Mouse (Mus musculus): ENCODE results near the gene Mzt1. TPM values are rescaled to one million over a fixed set of nuclear protein-coding genes. Genes with fewer than 3 reads are reported as not detected.
A peak's percentile ranks its signal among the peaks of the same experiment; 100 is the strongest.
"Not testable (repeated sequence)": the region's sequence is repeated elsewhere in the genome, so short reads cannot be mapped to it uniquely, and the experiment has no call there.

Gene Mzt1
- total RNA-seq (2015; ENCODE audit: low replicate concordance) (35.5 and 49.0 TPM in 2 replicates), total RNA-seq (2017; ENCODE audit: low replicate concordance) (28.9 and 33.7 TPM in 2 replicates)

DNA sequence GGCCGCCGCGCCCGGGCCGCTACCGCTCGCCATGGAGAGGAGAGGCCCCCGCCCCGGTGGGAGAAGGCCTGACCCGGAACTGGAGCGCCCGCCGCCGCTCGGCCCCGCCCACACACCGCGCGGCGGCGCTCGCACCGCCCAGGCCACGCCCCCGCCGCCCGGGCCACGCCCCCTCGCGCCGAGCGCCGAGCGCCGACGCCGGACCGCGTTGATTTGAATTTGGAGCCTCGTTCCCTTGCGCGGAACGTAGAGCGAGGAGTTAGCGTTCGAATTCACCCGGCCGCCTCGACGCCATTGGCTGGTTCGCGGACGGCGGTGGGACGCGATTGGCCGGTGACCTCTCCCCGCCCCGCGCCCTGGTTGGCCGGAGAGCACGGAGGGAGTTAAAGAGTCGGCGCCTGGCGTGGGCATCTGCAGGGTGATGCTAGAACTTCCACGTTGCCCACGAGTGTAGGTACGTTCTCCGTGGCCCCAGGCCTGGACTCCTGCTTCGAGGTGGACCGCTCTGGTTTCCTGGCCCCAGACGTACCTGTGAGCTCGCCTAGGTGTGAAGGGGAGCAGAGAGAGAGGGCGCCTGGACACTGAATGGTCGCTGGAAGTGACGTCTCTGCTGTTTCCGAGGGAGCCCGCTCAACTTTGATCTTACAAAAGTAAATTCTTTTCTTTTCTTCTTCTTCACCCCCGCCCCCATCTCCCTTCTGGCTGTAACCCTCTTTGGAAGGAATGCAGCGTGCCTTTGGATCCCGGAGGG, at the start of gene Mzt1, which contains the start of gene Bora:
Gene Mzt1, minus strand, starts transcription at position 104 of the 751 bp plus-strand sequence.
Gene Bora, plus strand, starts transcription at position 192 of the 751 bp plus-strand sequence.
- peak; percentile 93 for ATAC-seq (replicated peaks; ENCODE audit: low FRiP score, poor library complexity, severe bottlenecking)

DNA sequence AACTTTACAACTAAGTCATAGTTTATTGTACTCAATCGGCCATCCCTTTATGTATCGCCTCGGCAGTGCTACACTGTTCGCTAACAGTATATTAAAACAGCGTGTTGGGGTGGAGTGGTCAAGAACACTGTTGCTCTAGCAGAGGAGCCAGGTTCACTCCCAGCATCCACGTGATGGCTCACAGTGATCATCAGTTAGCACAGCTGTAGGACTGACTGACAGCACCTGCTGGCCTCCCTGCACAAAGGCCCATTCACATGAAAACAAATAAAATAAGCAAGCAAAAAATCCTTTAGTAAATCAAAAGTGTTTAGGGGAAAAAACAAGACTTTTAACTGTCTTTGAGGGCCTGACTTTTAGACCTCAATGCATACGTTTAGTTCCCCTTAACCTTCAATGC, 43.0 kb upstream of the Mzt1 start:
- ATAC-seq (replicated peaks; ENCODE audit: low FRiP score, poor library complexity, severe bottlenecking): no peak

DNA sequence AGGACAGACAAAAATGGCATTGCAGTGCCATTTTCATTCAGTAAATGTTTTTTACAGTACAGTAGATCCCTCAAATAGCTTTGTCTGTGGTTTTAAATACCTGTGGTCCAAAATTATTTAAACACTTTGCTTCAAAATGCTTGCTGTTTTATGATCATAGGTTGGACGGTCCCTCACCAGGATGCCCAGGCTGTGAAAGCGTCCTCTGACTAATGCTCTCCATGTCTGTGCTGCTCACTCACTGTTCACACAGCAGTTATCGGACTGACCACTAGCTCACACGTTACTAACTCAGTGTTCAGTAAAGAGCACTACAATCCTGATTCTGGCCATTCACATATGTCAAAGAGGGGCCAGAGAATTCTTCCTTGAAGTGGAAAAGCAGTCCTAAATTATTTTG, 25.2 kb upstream of the Mzt1 start:
- no peak for ATAC-seq (replicated peaks; ENCODE audit: low FRiP score, poor library complexity, severe bottlenecking)

DNA sequence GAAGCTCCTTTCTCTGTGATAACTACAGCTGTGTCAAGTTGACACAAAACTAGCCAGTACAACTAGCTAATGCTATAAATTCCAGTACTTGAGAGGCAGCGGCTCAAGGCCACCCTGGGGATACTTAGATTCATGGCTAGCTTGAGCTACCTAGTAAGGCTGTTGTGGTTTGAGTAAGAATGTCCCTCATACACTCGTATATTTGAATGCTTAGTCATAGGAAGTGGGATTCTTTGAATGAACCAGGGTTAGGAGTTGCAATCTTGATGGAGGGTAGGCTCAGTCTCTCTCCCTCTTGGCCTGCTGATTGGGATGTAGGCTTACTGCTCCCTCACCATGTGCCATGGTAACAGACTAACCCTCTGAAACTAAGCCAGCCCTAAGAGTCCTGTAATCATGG, 17.2 kb upstream of the Mzt1 start:
- no peak for ATAC-seq (replicated peaks; ENCODE audit: low FRiP score, poor library complexity, severe bottlenecking)

DNA sequence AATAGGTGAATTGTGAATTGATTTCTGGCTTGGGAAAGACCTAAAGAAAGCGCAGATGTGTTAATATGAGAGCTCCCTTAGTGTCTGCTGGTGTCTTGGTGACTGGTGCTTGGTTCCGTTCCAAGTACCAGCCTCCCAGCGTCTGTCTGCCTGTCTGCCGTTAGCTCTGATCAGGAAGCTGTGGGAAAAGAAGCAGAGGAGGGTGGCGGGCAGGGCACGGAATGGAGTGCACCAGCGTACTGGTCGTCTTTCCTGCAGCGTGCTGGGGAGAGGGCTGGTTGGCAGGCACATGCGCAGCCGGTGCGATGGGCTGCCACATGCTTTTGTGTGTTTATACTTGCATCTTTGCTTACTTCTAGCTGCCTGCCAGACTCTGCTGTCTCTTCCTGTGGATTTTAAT, 14.7 kb upstream of the Mzt1 start:
- ATAC-seq (replicated peaks; ENCODE audit: low FRiP score, poor library complexity, severe bottlenecking): peak; percentile 30; the same call in 1 of the 2 replicates

DNA sequence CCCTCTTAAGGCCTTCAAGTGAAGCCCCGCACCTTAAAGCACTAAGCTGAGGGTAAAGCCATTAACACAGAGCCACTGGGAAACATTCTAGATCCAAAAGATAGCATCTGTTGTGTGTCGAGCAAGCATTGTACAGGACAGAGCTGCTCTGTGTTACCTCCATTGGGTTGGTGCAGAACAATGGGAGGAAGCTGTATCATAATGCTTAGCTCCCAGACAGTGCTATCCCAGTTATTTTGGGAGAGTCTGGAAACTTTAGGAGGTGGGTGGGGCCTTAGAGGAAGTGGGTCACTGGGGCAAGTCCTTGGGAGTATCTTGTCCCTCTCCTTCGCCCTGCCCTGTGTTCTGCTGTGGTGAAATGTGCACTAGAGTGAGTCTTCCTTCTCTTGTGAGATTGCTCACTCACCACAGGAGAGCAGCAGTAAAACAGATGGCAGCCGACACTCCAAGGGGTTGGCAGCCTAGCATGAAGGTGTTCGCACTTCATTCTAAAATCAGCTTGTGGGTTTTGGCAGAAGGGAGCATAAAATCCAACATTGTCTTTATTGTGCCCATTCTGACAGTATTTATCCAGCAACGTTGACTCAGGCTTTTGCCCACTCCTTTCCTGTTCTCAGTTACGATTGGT, 13.1 kb upstream of the Mzt1 start:
- no peak for ATAC-seq (replicated peaks; ENCODE audit: low FRiP score, poor library complexity, severe bottlenecking)

DNA sequence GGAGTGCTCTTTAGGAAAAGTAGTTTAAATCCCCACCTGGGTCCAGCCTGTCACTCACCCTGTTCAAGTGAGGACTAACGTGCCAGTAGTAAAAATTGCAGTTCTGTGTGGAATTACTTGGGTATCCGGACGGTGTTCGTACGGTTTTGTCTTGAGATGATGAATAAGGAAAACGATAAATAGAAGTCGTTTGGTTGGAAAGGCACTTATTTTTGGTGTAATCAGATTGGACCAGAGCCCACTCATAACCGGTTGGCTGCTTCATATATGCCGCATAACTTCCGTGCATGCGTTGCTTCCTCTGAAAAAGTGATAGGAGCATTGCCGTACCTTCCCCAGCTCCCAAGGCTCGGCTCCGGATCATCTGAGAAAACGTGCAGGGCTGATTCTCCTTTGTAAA, 848 bp upstream of the Mzt1 start:
- ATAC-seq (replicated peaks; ENCODE audit: low FRiP score, poor library complexity, severe bottlenecking): peak; percentile 45; the same call in 1 of the 2 replicates

DNA sequence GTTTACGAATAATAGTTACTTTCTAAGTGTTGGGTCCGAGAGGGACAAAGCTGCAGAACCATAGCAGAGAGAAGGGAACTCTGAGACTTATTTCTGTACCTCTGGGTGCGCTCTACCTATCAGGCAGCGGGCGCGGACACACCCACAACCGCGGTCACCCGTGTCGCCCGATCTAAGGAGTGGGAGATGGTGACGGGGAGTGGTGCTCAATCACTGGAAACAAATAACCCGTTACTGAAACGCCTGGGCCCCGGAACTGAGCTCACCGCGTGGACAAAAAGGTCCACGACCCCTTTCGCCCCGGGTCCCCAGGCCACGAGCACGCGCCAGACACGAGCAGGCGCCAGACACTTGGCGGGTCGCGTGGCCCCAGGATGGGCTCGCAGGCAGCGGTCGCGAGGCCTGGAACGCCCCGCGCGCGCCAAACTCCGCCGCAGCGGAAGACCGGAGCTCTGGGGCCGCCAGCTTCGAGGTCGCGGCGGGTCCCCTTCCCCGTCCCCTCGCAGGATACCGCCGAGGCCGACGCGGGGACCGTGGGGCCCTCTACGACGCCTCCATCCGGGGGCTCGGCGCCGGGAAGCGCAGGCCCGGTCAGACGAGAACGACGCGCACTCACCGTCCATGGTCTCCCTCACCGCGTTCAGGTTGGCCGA, 430 bp downstream of the Mzt1 start:
- ATAC-seq (replicated peaks; ENCODE audit: low FRiP score, poor library complexity, severe bottlenecking): peak; percentile 51

DNA sequence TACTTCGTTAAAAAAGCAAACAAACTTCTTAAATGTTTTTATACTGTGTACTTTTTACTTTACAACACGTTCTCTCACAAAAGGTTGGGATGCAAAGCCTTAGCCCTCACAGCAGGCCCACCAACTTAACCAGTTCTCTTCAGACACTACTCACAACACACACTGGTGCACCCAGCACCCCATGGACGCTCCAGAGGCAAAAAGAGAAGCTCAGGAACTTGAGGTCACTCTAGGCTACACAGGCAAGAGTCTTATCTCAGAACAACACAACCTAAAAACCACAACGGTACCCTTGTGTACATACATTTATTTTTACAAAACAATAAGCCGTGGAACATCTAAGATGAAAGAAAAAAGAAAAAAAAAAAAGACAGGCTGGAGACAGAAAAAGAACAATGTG, 1.2 kb downstream of the Mzt1 start:
- ATAC-seq (replicated peaks; ENCODE audit: low FRiP score, poor library complexity, severe bottlenecking): no peak

DNA sequence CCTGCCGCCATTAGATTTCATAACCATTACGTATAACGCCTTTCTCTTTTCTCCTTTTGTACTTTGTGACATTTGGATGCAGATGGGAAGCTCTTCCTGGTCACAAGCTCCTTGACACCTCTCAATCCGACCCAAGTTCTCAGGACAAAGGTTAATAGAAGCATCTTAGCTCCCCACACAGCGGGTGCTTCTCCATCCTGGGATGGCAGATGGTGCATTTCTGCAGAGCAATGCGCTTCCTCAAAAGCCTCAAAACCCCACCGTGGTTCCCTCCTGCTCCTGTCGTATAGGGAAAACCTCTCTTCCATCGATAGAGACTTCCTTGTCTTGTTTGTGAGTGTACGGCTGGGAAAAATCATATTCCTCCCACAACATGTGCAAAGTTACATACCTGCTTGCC, 1.8 kb downstream of the Mzt1 start:
- ATAC-seq (replicated peaks; ENCODE audit: low FRiP score, poor library complexity, severe bottlenecking): no peak

DNA sequence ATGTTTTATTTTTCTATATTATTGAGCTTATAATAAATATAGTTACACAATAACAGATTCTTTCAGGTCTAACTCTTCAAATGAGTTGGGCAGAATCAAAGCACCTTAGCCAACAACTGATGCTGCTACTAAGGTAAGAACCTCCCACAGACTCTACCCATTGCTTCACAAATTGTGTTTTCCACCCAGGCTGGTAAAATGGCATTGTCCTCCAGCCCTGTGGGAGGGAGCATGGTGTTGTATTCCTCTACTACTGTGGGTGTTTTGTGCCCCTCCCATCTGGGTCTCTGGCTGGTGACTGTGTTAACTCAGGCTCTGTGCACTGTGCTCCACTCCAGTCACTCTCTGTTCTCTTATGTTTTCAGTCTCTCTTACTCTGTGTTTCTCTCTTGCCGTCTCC, 2.4 kb downstream of the Mzt1 start:
- ATAC-seq (replicated peaks; ENCODE audit: low FRiP score, poor library complexity, severe bottlenecking): no peak

DNA sequence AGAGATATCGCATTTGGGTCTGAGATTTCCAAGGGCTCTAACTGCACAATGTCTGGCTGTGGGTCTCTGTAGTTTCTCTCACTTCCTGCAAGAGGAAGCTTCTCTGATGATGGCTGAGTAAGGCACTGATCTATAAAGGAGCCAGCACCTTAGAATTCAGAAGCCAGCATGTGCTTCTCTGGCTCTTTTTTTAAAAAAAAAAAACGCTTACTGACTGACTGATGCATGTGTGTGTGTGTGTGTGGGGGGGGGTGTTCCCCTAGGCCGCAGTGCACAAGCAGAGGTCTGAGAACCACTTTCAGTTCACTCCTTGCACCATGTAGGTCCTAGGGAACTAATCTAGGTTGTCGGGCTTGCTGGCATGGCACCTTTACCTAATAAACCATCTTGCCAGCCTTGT, 4.5 kb downstream of the Mzt1 start:
- ATAC-seq (replicated peaks; ENCODE audit: low FRiP score, poor library complexity, severe bottlenecking): no peak

DNA sequence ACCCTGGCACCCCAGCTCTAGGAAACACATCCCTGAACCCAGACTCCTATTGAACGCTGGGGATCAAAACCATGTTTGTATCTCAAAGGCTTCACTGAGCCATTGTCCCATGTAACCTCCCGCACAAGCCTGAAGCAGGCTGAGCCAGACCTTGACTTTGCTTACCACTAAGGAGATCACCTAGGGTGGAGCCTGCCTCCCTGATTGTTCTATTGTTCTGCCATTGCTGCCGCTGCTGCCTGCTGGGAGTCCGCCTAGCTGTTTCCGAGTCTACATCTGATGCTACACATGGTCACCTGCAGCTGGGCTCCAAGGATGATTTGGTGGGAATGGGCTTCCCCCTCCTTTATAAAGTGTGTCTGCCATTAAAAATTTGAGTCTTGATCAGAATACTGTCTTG, 6.6 kb downstream of the Mzt1 start:
- ATAC-seq (replicated peaks; ENCODE audit: low FRiP score, poor library complexity, severe bottlenecking): not testable (repeated sequence)

DNA sequence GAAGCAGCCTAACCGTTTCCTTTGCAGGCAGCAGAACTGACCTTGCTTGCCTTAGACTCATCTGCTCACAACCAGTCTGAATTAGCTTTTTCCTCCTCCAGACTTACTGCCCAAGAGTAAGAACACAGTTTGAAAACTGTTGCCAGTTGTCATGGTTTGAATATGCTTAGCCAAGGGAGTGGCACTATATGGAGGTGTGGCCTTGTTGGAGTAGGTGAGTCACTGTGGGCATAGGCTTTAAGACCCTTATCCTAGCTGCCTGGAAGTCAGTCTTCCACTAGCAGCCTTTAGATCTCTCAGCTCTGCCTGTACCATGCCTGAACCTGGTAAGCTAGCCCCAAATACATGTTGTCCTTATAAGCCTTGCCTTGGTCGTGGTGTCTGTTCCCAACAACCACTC, 8.2 kb downstream of the Mzt1 start:
- ATAC-seq (replicated peaks; ENCODE audit: low FRiP score, poor library complexity, severe bottlenecking): no peak

DNA sequence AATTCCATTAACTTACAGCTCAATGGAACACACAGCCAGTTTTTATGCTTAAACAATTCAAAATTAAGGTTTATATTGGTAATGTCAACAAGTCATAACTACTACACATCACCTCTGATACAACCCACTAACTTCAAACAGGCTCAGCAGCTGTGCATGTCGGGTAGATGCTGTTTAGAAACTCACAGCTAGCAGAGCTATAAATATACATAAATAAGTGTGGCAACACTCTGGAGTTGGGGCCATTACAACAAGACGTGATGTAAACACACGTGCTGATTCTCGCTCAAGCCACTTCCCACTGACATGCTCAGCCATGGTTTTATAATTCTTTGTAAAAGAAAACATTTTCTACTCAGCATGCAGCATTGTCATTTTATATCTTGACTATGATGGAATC, 9.9 kb downstream of the Mzt1 start:
- ATAC-seq (replicated peaks; ENCODE audit: low FRiP score, poor library complexity, severe bottlenecking): no peak

DNA sequence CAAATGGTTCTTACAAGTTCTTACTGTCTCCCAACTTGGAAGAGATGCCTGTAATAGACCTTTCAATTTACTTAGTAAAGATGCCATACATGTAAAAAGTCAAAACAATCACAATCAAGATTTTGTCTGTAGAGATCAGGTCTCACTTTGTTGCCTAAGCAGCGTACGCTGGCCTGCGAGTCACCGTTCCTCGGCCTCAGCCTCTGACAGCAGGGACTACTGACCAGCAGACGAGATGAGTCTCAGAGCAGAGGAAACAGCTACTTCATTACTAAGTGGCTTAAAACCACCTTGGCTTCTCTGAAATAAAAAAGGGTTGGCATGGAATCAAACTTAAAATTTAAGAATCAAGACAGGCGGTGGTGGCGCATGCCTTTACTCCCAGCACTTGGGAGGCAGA, 11.1 kb downstream of the Mzt1 start:
- ATAC-seq (replicated peaks; ENCODE audit: low FRiP score, poor library complexity, severe bottlenecking): not testable (repeated sequence)

DNA sequence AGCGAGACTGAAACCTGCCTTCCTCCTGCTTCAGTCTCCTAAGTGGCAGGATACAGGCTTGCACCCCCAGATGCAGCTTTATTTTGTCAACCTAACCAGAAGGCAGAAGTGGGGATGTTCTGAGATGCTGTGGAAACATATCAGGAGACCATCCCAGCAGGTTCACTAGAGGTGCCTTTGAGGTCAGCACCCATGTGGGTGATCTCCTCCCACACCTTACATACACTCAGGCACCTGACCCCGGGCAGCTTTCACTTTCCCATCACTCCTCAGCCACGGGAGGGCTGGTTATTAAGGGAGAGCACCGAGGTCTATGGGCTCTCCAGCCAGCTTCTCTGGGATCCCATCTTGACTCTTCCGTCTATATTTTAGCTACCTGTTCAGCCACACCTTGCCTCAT, 13.3 kb downstream of the Mzt1 start:
- no peak for ATAC-seq (replicated peaks; ENCODE audit: low FRiP score, poor library complexity, severe bottlenecking)

DNA sequence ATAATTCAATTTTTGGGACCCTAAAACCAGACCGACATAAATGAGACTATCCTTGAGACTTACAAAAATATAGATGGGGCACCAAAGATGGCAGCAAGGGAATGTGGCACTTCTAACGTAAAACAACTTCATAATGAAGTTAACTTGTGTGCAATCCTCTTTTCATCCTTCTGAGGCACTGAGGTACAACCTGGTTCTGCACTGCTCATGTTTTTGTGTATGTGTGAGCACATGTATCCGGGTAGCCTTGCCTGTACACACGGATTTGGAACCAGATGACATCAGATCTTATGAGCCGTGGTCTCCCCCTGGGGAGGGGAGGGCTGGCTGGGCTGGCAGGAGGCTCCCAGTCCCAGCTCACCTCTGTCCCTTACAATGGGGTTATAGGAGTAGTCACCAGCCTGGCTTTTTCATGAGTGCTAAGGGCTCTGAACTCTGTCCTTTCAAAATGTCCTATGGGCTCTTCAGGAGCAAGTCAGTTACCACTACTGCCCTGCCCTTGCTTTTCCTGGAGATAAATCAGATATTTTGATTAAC, 14.5 kb downstream of the Mzt1 start:
- ATAC-seq (replicated peaks; ENCODE audit: low FRiP score, poor library complexity, severe bottlenecking): no peak

DNA sequence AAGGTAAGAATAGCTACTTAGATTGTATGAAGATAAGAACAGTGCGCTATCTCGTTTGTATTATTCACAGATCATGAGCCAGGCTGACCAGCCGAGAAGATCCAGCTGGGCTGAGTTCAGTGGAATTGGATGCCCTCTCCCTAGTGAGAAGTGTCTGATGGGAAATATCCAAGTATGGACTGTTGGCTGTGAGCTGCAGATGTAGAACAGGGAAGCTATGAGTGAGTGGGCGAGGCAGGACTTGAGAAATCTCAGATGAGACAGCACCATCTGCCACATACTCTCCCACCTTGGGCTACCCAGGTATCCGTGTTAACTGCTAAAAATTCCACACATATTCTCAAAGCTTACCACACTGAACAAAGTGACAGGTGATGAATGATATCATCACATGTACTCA, 15.9 kb downstream of the Mzt1 start:
- no peak for ATAC-seq (replicated peaks; ENCODE audit: low FRiP score, poor library complexity, severe bottlenecking)

DNA sequence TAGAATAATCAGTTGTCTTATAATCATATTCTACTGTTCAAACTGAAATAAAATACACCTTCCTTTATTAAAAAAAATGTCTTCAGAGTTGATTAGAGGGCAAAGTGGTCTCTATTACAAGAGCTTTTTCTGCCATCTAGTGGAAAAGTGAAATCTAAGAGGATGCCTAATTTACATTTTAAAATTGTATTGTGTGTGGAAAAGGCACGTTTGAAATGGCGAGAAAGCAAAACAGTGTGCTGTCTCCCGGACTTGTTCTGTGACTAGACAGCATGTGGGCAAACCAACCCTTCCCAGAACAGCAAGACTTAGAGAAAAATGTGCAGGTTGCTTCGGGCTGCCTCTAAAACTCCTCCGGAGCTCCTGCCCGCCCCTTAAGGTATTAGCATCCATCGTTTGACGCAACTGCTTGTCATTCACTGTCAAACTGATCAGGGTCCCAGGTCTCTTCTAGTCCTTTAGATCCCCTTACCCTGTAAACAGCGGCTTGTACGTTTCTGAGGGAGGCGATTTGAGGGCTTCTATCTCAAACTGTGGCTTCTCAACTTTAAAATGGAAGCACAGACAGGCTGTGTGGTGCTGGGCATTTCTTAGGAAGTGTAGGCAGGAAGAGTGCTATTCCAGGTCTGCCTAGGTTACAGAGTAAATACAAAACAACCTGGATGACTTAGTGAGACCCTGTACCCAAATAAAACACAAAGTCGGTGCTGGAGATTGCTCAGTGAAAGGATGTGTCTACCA, 23.4 kb downstream of the Mzt1 start:
- no peak for ATAC-seq (replicated peaks; ENCODE audit: low FRiP score, poor library complexity, severe bottlenecking)
